Mouse (Mus musculus) heart, embryonic 12.5 days (tissue): ENCODE data around the gene Rims1. TPM values are rescaled to one million over a fixed set of nuclear protein-coding genes. Genes with fewer than 3 reads are reported as not detected.

Source experiments
- ATAC-seq: fragments of 200-750 bp; cut with Nextera tagmentation; 2 replicates; pipeline ENCODE4 v1.8.0; 2017; ENCODE audit warnings: moderate TSS enrichment, moderate library complexity; ENCODE audit not compliant: insufficient number of reproducible peaks, low FRiP score
- H3K27ac ChIP-seq: fragments of 300-500 bp; sonication (generic); 2 replicates; pipeline ENCODE4 v1.5.1; 2016; ENCODE audit warnings: mild to moderate bottlenecking, moderate library complexity; ENCODE audit not compliant: poor library complexity, severe bottlenecking
- H3K27me3 ChIP-seq: fragments of 300-500 bp; sonication (generic); replicated peaks from 2 replicates; pipeline ENCODE4 v1.6.1; 2016; ENCODE audit warnings: mild to moderate bottlenecking, moderate library complexity
- H3K36me3 ChIP-seq: fragments of 300-500 bp; sonication (generic); 2 replicates; pipeline ENCODE4 v1.6.1; 2016; ENCODE audit warnings: mild to moderate bottlenecking, moderate library complexity
- H3K4me1 ChIP-seq: fragments of 300-500 bp; sonication (generic); replicated peaks from 2 replicates; pipeline ENCODE4 v1.6.1; 2016; ENCODE audit warnings: mild to moderate bottlenecking
- H3K4me2 ChIP-seq: fragments of 300-500 bp; sonication (generic); 2 replicates; pipeline ENCODE4 v1.6.1; 2016; ENCODE audit warnings: mild to moderate bottlenecking, moderate library complexity
- H3K4me3 ChIP-seq: fragments of 300-500 bp; sonication (generic); 2 replicates; pipeline ENCODE4 v1.5.1; 2016; ENCODE audit warnings: mild to moderate bottlenecking
- H3K9ac ChIP-seq: fragments of 300-500 bp; sonication (generic); 2 replicates; pipeline ENCODE4 v1.6.1; 2016; ENCODE audit warnings: mild to moderate bottlenecking, moderate library complexity
- H3K9me3 ChIP-seq: fragments of 300-500 bp; sonication (generic); replicated peaks from 2 replicates; pipeline ENCODE4 v1.6.1; 2016; ENCODE audit warnings: mild to moderate bottlenecking, moderate library complexity
- WGBS: fragments of 180-500 bp; shearing (Covaris S2); methylation state at CpG from one replicate; pipeline ENCODE4 v1.1.7; 2016; 5-methylcytosine and 5-hydroxymethylcytosine counted together
- polyA plus RNA-seq: library from polyadenylated mRNA; unstranded; fragments of >200 nt; fragmentation: Nextera tagmentation; extraction: Ambion mirVana; gene quantifications from 2 replicates; pipeline ENCODE4 v1.2.1, GENCODE M21; 2016

Gene Rims1
- polyA plus RNA-seq, 1 experiment from 2014 or later = 1.8 TPM

- H3K27me3 ChIP-seq = no peaks in the 10 kb centered on the region
- H3K9ac ChIP-seq = no peak overlapping the region
- no peaks in the 10 kb centered on the region for H3K9me3 ChIP-seq
- 36% methylated on average over 2 of the region's 2 CpGs for WGBS
- H3K4me2 ChIP-seq = no peak overlapping the region
- no peak for ATAC-seq
- H3K4me1 ChIP-seq = 0 out of 2 replicates have a peak, but pooled peaks cover 2% of the 10 kb centered on the region
- no peaks in the 10 kb centered on the region for H3K36me3 ChIP-seq
- no peak overlapping the region for H3K4me3 ChIP-seq
- H3K27ac ChIP-seq = no peak overlapping the region
These were observed 449.6 kb downstream of the Rims1 start for GRCm38 (mm10) chr1:22356209-22356608.

- no peak for ATAC-seq
- no peak overlapping the region for H3K4me2 ChIP-seq
- H3K36me3 ChIP-seq = no peaks in the 10 kb centered on the region
- no peak overlapping the region for H3K9ac ChIP-seq
- no peak overlapping the region for H3K27ac ChIP-seq
- H3K4me1 ChIP-seq = 0 out of 2 replicates have a peak, but pooled peaks cover 2% of the 10 kb centered on the region
- H3K9me3 ChIP-seq = no peaks in the 10 kb centered on the region
- no peaks in the 10 kb centered on the region for H3K27me3 ChIP-seq
- H3K4me3 ChIP-seq = no peak overlapping the region
- WGBS = 80% methylated on average over 4 of the region's 4 CpGs
These were observed 452.1 kb downstream of the Rims1 start for GRCm38 (mm10) chr1:22353687-22354086.

- no peak overlapping the region for H3K4me2 ChIP-seq
- H3K27me3 ChIP-seq = no peaks in the 10 kb centered on the region
- no peak overlapping the region for H3K4me3 ChIP-seq
- H3K9ac ChIP-seq = no peak overlapping the region
- WGBS = 70% methylated on average over 9 of the region's 9 CpGs
- no peaks in the 10 kb centered on the region for H3K36me3 ChIP-seq
- H3K4me1 ChIP-seq = no peaks in the 10 kb centered on the region
- no peak overlapping the region for H3K27ac ChIP-seq
- H3K9me3 ChIP-seq = no peaks in the 10 kb centered on the region
- no peak for ATAC-seq
These were observed 466.9 kb downstream of the Rims1 start for GRCm38 (mm10) chr1:22338914-22339313.

GRCm38 (mm10) chr1:22320941-22321676 lies 484.7 kb downstream of the Rims1 start:
- Histone ChIP-seq H3K27me3 (no peaks in the 10 kb centered on the region), H3K9ac (no peak overlapping the region), H3K4me1 (no peaks in the 10 kb centered on the region), H3K27ac (no peak overlapping the region), H3K36me3 (no peaks in the 10 kb centered on the region), H3K4me3 (no peak overlapping the region), H3K4me2 (no peak overlapping the region), H3K9me3 (no peaks in the 10 kb centered on the region)
- WGBS = 63% methylated on average over 6 of the region's 6 CpGs
- no peak for ATAC-seq

- no peak overlapping the region for H3K9ac ChIP-seq
- H3K4me2 ChIP-seq = no peak overlapping the region
- H3K4me3 ChIP-seq = no peak overlapping the region
- WGBS = 31% methylated on average over 2 of the region's 2 CpGs
- H3K4me1 ChIP-seq = no peaks in the 10 kb centered on the region
- no peaks in the 10 kb centered on the region for H3K36me3 ChIP-seq
- no peak overlapping the region for H3K27ac ChIP-seq
- no peaks in the 10 kb centered on the region for H3K27me3 ChIP-seq
- ATAC-seq = no peak
- no peaks in the 10 kb centered on the region for H3K9me3 ChIP-seq
These were observed 490.3 kb downstream of the Rims1 start for GRCm38 (mm10) chr1:22315537-22315936.

- H3K27ac ChIP-seq = no peak overlapping the region
- no peaks in the 10 kb centered on the region for H3K9me3 ChIP-seq
- no peaks in the 10 kb centered on the region for H3K36me3 ChIP-seq
- no peak for ATAC-seq
- H3K4me1 ChIP-seq = no peaks in the 10 kb centered on the region
- no peak overlapping the region for H3K9ac ChIP-seq
- no peaks in the 10 kb centered on the region for H3K27me3 ChIP-seq
- H3K4me3 ChIP-seq = no peak overlapping the region
- H3K4me2 ChIP-seq = no peak overlapping the region
- whole genome bisulfite sequencing = 82% methylated on average over 7 of the region's 7 CpGs
These were observed 494.3 kb downstream of the Rims1 start for GRCm38 (mm10) chr1:22311471-22311870.

GRCm38 (mm10) chr1:22306519-22306918 lies 499.3 kb downstream of the Rims1 start:
- H3K4me2 ChIP-seq = no peak overlapping the region
- H3K27me3 ChIP-seq = no peaks in the 10 kb centered on the region
- H3K36me3 ChIP-seq = no peaks in the 10 kb centered on the region
- H3K4me1 ChIP-seq = no peaks in the 10 kb centered on the region
- WGBS = 81% methylated on average over 5 of the region's 5 CpGs
- H3K9ac ChIP-seq = no peak overlapping the region
- H3K4me3 ChIP-seq = no peak overlapping the region
- no peak for ATAC-seq
- H3K9me3 ChIP-seq = no peaks in the 10 kb centered on the region
- H3K27ac ChIP-seq = no peak overlapping the region

GRCm38 (mm10) chr1:22305932-22306331 lies 499.9 kb downstream of the Rims1 start:
- H3K4me3 ChIP-seq = no peak overlapping the region
- no peaks in the 10 kb centered on the region for H3K9me3 ChIP-seq
- no peaks in the 10 kb centered on the region for H3K4me1 ChIP-seq
- no peak overlapping the region for H3K9ac ChIP-seq
- no peaks in the 10 kb centered on the region for H3K27me3 ChIP-seq
- no peak overlapping the region for H3K4me2 ChIP-seq
- ATAC-seq = no peak
- 83% methylated on average over 1 of the region's 1 CpGs for WGBS
- no peak overlapping the region for H3K27ac ChIP-seq
- H3K36me3 ChIP-seq = no peaks in the 10 kb centered on the region

- 19% methylated on average over 3 of the region's 3 CpGs for WGBS
- Histone ChIP-seq H3K27ac (no peak overlapping the region), H3K4me1 (no peaks in the 10 kb centered on the region), H3K9me3 (no peaks in the 10 kb centered on the region), H3K4me2 (no peak overlapping the region), H3K9ac (no peak overlapping the region), H3K36me3 (no peaks in the 10 kb centered on the region), H3K27me3 (no peaks in the 10 kb centered on the region), H3K4me3 (no peak overlapping the region)
- no peak for ATAC-seq
These were observed 511.8 kb downstream of the Rims1 start for GRCm38 (mm10) chr1:22293953-22294352.

- no peak overlapping the region for H3K4me3 ChIP-seq
- H3K36me3 ChIP-seq = no peaks in the 10 kb centered on the region
- H3K9me3 ChIP-seq = no peaks in the 10 kb centered on the region
- H3K27ac ChIP-seq = no peak overlapping the region
- ATAC-seq = no peak
- no peak overlapping the region for H3K9ac ChIP-seq
- no peaks in the 10 kb centered on the region for H3K4me1 ChIP-seq
- no peak overlapping the region for H3K4me2 ChIP-seq
- no peaks in the 10 kb centered on the region for H3K27me3 ChIP-seq
- WGBS = 71% methylated on average over 2 of the region's 2 CpGs
These were observed 512.5 kb downstream of the Rims1 start for GRCm38 (mm10) chr1:22293310-22293709.

GRCm38 (mm10) chr1:22286807-22287206 lies 519.0 kb downstream of the Rims1 start:
- H3K4me1 ChIP-seq = no peaks in the 10 kb centered on the region
- no peak overlapping the region for H3K27ac ChIP-seq
- no peak overlapping the region for H3K9ac ChIP-seq
- no peak for ATAC-seq
- H3K9me3 ChIP-seq = no peaks in the 10 kb centered on the region
- H3K36me3 ChIP-seq = no peaks in the 10 kb centered on the region
- no peak overlapping the region for H3K4me3 ChIP-seq
- no peaks in the 10 kb centered on the region for H3K27me3 ChIP-seq
- WGBS = 80% methylated on average over 2 of the region's 2 CpGs
- H3K4me2 ChIP-seq = no peak overlapping the region

- H3K9me3 ChIP-seq = no peaks in the 10 kb centered on the region
- H3K27me3 ChIP-seq = no peaks in the 10 kb centered on the region
- H3K27ac ChIP-seq = no peak overlapping the region
- H3K36me3 ChIP-seq = no peaks in the 10 kb centered on the region
- WGBS = 67% methylated on average over 1 of the region's 1 CpGs
- ATAC-seq = no peak
- no peak overlapping the region for H3K4me2 ChIP-seq
- H3K9ac ChIP-seq = no peak overlapping the region
- no peaks in the 10 kb centered on the region for H3K4me1 ChIP-seq
- no peak overlapping the region for H3K4me3 ChIP-seq
These were observed 525.8 kb downstream of the Rims1 start for GRCm38 (mm10) chr1:22279954-22280353.
